Mouse (Mus musculus) limb, embryonic 12.5 days (tissue): ENCODE measurements around the gene Epha2. TPM values are rescaled to one million over a fixed set of nuclear protein-coding genes. Genes with fewer than 3 reads are reported as not detected.
A peak's percentile ranks its signal among the peaks of the same experiment; 100 is the strongest.

Source experiments
- ATAC-seq: fragments of 200-750 bp; cut with Nextera tagmentation; 2 replicates; pipeline ENCODE4 v1.8.0; 2017; ENCODE audit warnings: low read depth, moderate TSS enrichment; ENCODE audit not compliant: insufficient number of reproducible peaks, insufficient read depth, low FRiP score, low TSS enrichment
- H3K27ac ChIP-seq: fragments of 300-500 bp; sonication (generic); 2 replicates; pipeline ENCODE4 v1.5.1; 2016; ENCODE audit warnings: mild to moderate bottlenecking, moderate library complexity
- H3K27me3 ChIP-seq: fragments of 300-500 bp; sonication (generic); 2 replicates; pipeline ENCODE4 v1.6.1; 2016; ENCODE audit warnings: mild to moderate bottlenecking, moderate library complexity
- H3K36me3 ChIP-seq: fragments of 300-500 bp; sonication (generic); 2 replicates; pipeline ENCODE4 v1.6.1; 2016; ENCODE audit warnings: mild to moderate bottlenecking, moderate library complexity
- H3K4me1 ChIP-seq: fragments of 300-500 bp; sonication (generic); replicated peaks from 2 replicates; pipeline ENCODE4 v1.6.1; 2016
- H3K4me2 ChIP-seq: fragments of 300-500 bp; sonication (generic); 2 replicates; pipeline ENCODE4 v1.6.1; 2016; ENCODE audit warnings: mild to moderate bottlenecking, moderate library complexity
- H3K4me3 ChIP-seq: fragments of 300-500 bp; sonication (generic); replicated peaks from 2 replicates; pipeline ENCODE4 v1.5.1; 2016; ENCODE audit warnings: mild to moderate bottlenecking
- H3K9ac ChIP-seq: fragments of 300-500 bp; sonication (generic); replicated peaks from 2 replicates; pipeline ENCODE4 v1.6.1; 2016; ENCODE audit warnings: mild to moderate bottlenecking, moderate library complexity
- H3K9me3 ChIP-seq: fragments of 300-500 bp; sonication (generic); 2 replicates; pipeline ENCODE4 v1.6.1; 2016; ENCODE audit warnings: mild to moderate bottlenecking, moderate library complexity
- WGBS: fragments of 180-500 bp; shearing (Covaris S2); methylation state at CpG from one replicate; pipeline ENCODE4 v1.1.7; 2016; 5-methylcytosine and 5-hydroxymethylcytosine counted together
- polyA plus RNA-seq: library from polyadenylated mRNA; unstranded; fragments of >200 nt; fragmentation: Nextera tagmentation; extraction: Ambion mirVana; gene quantifications from 2 replicates; pipeline ENCODE4 v1.2.1, GENCODE M21; 2016

The Epha2 gene
- polyA plus RNA-seq, 1 experiment from 2014 or later, result 3.9 TPM

- H3K27me3 ChIP-seq, result no peaks in the 10 kb centered on the region
- no peak for ATAC-seq
- H3K9ac ChIP-seq, result no peak overlapping the region
- no peaks in the 10 kb centered on the region for H3K9me3 ChIP-seq
- 77% methylated on average over 9 of the region's 9 CpGs for WGBS
- H3K4me3 ChIP-seq, result no peak overlapping the region
- 0 out of 2 replicates have a peak, but pooled peaks cover 2% of the 10 kb centered on the region for H3K36me3 ChIP-seq
- 0 out of 2 replicates have a peak overlapping the region, but pooled peaks have one; percentile 23 for H3K27ac ChIP-seq
- H3K4me2 ChIP-seq, result no peak overlapping the region
- peaks cover 56% of the 10 kb centered on the region for H3K4me1 ChIP-seq
Observed at GRCm38 (mm10) chr4:141328742-141329141, 27.7 kb downstream of the Epha2 start.

GRCm38 (mm10) chr4:141329968-141330367, 28.9 kb downstream of the Epha2 start:
- no peak overlapping the region for H3K9ac ChIP-seq
- H3K4me3 ChIP-seq, result no peak overlapping the region
- ATAC-seq, result no peak
- no peaks in the 10 kb centered on the region for H3K9me3 ChIP-seq
- H3K27ac ChIP-seq, result no peak overlapping the region
- no peaks in the 10 kb centered on the region for H3K27me3 ChIP-seq
- H3K4me1 ChIP-seq, result peaks cover 59% of the 10 kb centered on the region
- no peak overlapping the region for H3K4me2 ChIP-seq
- WGBS, result 61% methylated on average over 12 of the region's 12 CpGs
- H3K36me3 ChIP-seq, result no peaks in the 10 kb centered on the region

GRCm38 (mm10) chr4:141331446-141331845, 30.4 kb downstream of the Epha2 start:
- H3K4me1 ChIP-seq, result peaks cover 58% of the 10 kb centered on the region
- H3K4me3 ChIP-seq, result no peak overlapping the region
- no peak for ATAC-seq
- no peak overlapping the region for H3K27ac ChIP-seq
- 95% methylated on average over 2 of the region's 2 CpGs for WGBS
- H3K4me2 ChIP-seq, result no peak overlapping the region
- H3K9me3 ChIP-seq, result no peaks in the 10 kb centered on the region
- H3K36me3 ChIP-seq, result no peaks in the 10 kb centered on the region
- no peak overlapping the region for H3K9ac ChIP-seq
- no peaks in the 10 kb centered on the region for H3K27me3 ChIP-seq

- Histone ChIP-seq H3K4me1 (peaks cover 50% of the 10 kb centered on the region), H3K27ac (no peak overlapping the region), H3K4me3 (no peak overlapping the region), H3K27me3 (no peaks in the 10 kb centered on the region), H3K9me3 (no peaks in the 10 kb centered on the region), H3K4me2 (no peak overlapping the region), H3K36me3 (no peaks in the 10 kb centered on the region), H3K9ac (no peak overlapping the region)
- ATAC-seq, result no peak
- WGBS, result 60% methylated on average over 7 of the region's 7 CpGs
Observed at GRCm38 (mm10) chr4:141332258-141332657, 31.2 kb downstream of the Epha2 start.

GRCm38 (mm10) chr4:141334695-141335094, 33.7 kb downstream of the Epha2 start:
- Histone ChIP-seq H3K9me3 (no peaks in the 10 kb centered on the region), H3K27me3 (no peaks in the 10 kb centered on the region), H3K4me2 (no peak overlapping the region), H3K27ac (peak overlapping the region; percentile 64; the same call in 1 of the 2 replicates), H3K4me3 (no peak overlapping the region), H3K4me1 (peaks cover 59% of the 10 kb centered on the region), H3K9ac (no peak overlapping the region; the same call in 1 of the 2 replicates), H3K36me3 (no peaks in the 10 kb centered on the region)
- no peak for ATAC-seq
- WGBS, result 68% methylated on average over 5 of the region's 5 CpGs

GRCm38 (mm10) chr4:141335263-141335796, 34.3 kb downstream of the Epha2 start:
- Histone ChIP-seq H3K4me2 (no peak overlapping the region), H3K4me1 (peaks cover 64% of the 10 kb centered on the region), H3K4me3 (no peak overlapping the region), H3K9ac (no peak overlapping the region), H3K36me3 (no peaks in the 10 kb centered on the region), H3K27me3 (no peaks in the 10 kb centered on the region; the same call in 1 of the 2 replicates), H3K9me3 (no peaks in the 10 kb centered on the region), H3K27ac (peak overlapping the region; percentile 73)
- no peak; the same call in 1 of the 2 replicates for ATAC-seq
- 16% methylated on average over 3 of the region's 3 CpGs for WGBS

- no peaks in the 10 kb centered on the region for H3K9me3 ChIP-seq
- H3K36me3 ChIP-seq, result no peaks in the 10 kb centered on the region
- H3K27ac ChIP-seq, result peak overlapping the region; percentile 35; the same call in 1 of the 2 replicates
- no peak overlapping the region for H3K4me3 ChIP-seq
- H3K9ac ChIP-seq, result no peak overlapping the region
- H3K4me1 ChIP-seq, result peaks cover 67% of the 10 kb centered on the region
- WGBS, result 58% methylated on average over 6 of the region's 6 CpGs
- no peaks in the 10 kb centered on the region; the same call in 1 of the 2 replicates for H3K27me3 ChIP-seq
- no peak for ATAC-seq
- H3K4me2 ChIP-seq, result no peak overlapping the region
Observed at GRCm38 (mm10) chr4:141336196-141336595, 35.2 kb downstream of the Epha2 start.

- Histone ChIP-seq H3K4me1 (peaks cover 68% of the 10 kb centered on the region), H3K4me2 (peak overlapping the region; percentile 32), H3K9me3 (no peaks in the 10 kb centered on the region), H3K27me3 (no peaks in the 10 kb centered on the region; the same call in 1 of the 2 replicates), H3K9ac (peak overlapping the region; percentile 37; the same call in 1 of the 2 replicates), H3K27ac (peak overlapping the region; percentile 84), H3K36me3 (no peaks in the 10 kb centered on the region), H3K4me3 (no peak overlapping the region)
- ATAC-seq, result peak; percentile 67
- WGBS, result 9% methylated on average over 6 of the region's 6 CpGs
Observed at GRCm38 (mm10) chr4:141337986-141338385, 36.9 kb downstream of the Epha2 start.

GRCm38 (mm10) chr4:141338853-141339252, 37.8 kb downstream of the Epha2 start:
- Histone ChIP-seq H3K27me3 (no peaks in the 10 kb centered on the region; the same call in 1 of the 2 replicates), H3K9ac (no peak overlapping the region), H3K4me3 (no peak overlapping the region), H3K4me1 (peaks cover 60% of the 10 kb centered on the region), H3K9me3 (no peaks in the 10 kb centered on the region), H3K27ac (peak overlapping the region; percentile 84), H3K4me2 (no peak overlapping the region; the same call in 1 of the 2 replicates), H3K36me3 (no peaks in the 10 kb centered on the region)
- WGBS, result 22% methylated on average over 1 of the region's 1 CpGs
- no peak for ATAC-seq

- ATAC-seq, result no peak
- Histone ChIP-seq H3K4me2 (no peak overlapping the region), H3K27me3 (no peaks in the 10 kb centered on the region; the same call in 1 of the 2 replicates), H3K27ac (no peak overlapping the region), H3K9ac (no peak overlapping the region), H3K4me3 (no peak overlapping the region), H3K36me3 (no peaks in the 10 kb centered on the region), H3K9me3 (peaks cover 3% of the 10 kb centered on the region; the same call in 1 of the 2 replicates), H3K4me1 (peaks cover 39% of the 10 kb centered on the region)
- WGBS, result 44% methylated on average over 7 of the region's 7 CpGs
Observed at GRCm38 (mm10) chr4:141341477-141341876, 40.4 kb downstream of the Epha2 start.

- peaks cover 36% of the 10 kb centered on the region for H3K4me1 ChIP-seq
- H3K4me2 ChIP-seq, result no peak overlapping the region
- no peaks in the 10 kb centered on the region for H3K36me3 ChIP-seq
- H3K27me3 ChIP-seq, result no peaks in the 10 kb centered on the region; the same call in 1 of the 2 replicates
- no peak overlapping the region for H3K4me3 ChIP-seq
- 77% methylated on average over 7 of the region's 7 CpGs for WGBS
- H3K9ac ChIP-seq, result no peak overlapping the region
- ATAC-seq, result no peak
- peaks cover 6% of the 10 kb centered on the region; the same call in 1 of the 2 replicates for H3K9me3 ChIP-seq
- no peak overlapping the region for H3K27ac ChIP-seq
Observed at GRCm38 (mm10) chr4:141343515-141343914, 42.5 kb downstream of the Epha2 start.

GRCm38 (mm10) chr4:141345219-141345618, 44.2 kb downstream of the Epha2 start:
- H3K36me3 ChIP-seq, result no peaks in the 10 kb centered on the region
- peaks cover 22% of the 10 kb centered on the region for H3K4me1 ChIP-seq
- ATAC-seq, result no peak
- 92% methylated on average over 12 of the region's 12 CpGs for WGBS
- peaks cover 6% of the 10 kb centered on the region; the same call in 1 of the 2 replicates for H3K9me3 ChIP-seq
- H3K4me3 ChIP-seq, result no peak overlapping the region
- H3K9ac ChIP-seq, result no peak overlapping the region
- H3K27me3 ChIP-seq, result no peaks in the 10 kb centered on the region; the same call in 1 of the 2 replicates
- no peak overlapping the region for H3K4me2 ChIP-seq
- no peak overlapping the region for H3K27ac ChIP-seq
